Mouse (Mus musculus) NIH3T3 (cell line): ENCODE measurements at regions not wholly inside any gene's neighbourhood (a gene's known extent, or its start where the extent isn't known, plus 50 kb on each side); places are given as distances from the start of the nearest gene placed in this dataset.

Experiments used
- DNase-seq: peaks from one replicate; pipeline ENCODE4 v3.0.0-alpha.2; 2012; ENCODE audit warnings: low read depth

DNA sequence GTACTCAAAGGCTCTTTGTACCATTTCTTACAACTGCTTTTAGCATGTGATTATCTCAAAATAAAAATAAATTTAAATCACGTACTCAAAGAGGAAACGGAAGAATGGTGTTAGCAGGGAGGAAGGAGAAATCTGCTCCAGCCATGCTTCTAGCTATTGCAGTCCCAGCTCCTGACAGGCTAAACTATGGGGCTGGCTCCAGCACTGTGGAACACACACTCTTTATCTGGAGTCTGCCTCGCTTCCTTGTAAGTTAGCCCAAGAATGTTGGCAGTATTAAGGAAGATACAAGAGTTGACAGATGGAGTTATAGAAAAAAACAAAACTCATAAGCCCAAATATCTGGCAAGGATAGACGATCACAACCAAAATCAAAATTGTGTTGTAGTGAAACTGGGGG, 161.5 kb upstream of the AI593442 start:
- DNase-seq: no peak

DNA sequence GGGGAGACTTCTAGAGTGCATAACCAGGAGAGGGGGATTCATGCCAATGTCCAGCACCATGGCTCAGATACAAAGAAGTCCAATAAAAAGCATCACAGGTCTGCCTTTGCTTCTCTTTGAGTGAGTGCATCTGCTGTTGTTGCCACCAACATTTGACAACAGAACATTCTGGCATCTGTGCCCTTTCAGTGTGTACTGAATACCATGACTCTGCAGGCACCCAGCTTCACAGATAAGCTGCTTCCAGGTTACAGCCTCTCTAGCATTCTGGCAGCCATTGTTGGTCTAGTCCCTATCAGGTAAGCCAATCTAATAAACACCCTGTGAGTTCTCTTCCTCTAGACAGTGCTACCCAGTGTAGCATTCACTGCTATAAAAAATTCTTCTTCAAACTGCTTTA, 160.4 kb upstream of the AI593442 start:
- DNase-seq: no peak

DNA sequence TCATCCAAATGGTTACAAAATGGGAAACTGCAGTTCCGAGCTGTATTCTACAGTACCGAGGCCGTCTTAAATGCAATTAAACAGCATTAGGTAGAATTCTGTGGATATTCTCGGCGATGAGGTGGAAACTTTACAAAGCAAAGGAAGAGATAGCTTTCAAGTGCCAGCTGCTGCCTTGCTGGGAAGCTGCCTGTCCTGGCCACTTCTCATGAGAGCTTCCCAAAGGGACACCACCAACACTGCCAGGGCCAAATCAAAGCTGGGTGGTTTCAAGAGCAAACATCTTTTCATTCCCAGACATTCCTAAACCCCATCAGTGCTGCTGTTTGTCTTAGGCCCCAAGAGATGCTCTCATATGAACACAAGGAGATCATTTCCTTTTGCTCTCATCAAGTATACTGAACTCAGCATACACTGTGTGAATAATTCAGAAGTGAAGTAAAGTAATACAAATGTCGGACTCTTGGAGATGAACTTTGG, 156.6 kb upstream of the AI593442 start:
- no peak for DNase-seq

GRCm38 (mm10) chr9:52835481-52836150, 156.0 kb upstream of the AI593442 start:
- no peak for DNase-seq

- no peak for DNase-seq
Observed at GRCm38 (mm10) chr9:52826781-52827180, 147.2 kb upstream of the AI593442 start.

GRCm38 (mm10) chr9:52816309-52816708, 136.7 kb upstream of the AI593442 start:
- DNase-seq: no peak

GRCm38 (mm10) chr9:52802969-52803368, 123.4 kb upstream of the AI593442 start:
- no peak for DNase-seq

DNA sequence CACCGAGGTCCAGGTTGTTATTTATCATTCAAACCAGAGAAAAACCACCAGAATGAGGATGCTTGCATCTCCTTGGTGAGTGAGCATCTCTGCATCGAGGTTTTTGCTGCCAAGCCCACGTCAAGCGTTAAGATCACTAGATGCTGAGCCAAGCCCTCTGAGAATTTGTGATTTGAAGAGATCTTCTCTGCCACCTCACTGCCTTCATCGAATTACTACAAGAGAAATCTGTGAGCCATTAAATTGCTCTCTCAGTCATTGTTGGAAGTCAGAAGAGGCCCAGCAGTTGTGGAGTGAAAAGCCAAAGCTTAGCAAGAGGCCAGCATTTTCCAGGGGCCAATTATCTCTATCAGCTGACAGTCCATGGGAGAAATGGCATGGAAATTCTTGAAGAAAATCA, 122.2 kb upstream of the AI593442 start:
- no peak for DNase-seq

GRCm38 (mm10) chr9:52800476-52800875, 120.9 kb upstream of the AI593442 start:
- DNase-seq: no peak

- DNase-seq: peak; percentile 85
Observed at GRCm38 (mm10) chr9:52792596-52792995, 113.0 kb upstream of the AI593442 start.

- DNase-seq: no peak
Observed at GRCm38 (mm10) chr9:52782520-52782919, 102.9 kb upstream of the AI593442 start.

DNA sequence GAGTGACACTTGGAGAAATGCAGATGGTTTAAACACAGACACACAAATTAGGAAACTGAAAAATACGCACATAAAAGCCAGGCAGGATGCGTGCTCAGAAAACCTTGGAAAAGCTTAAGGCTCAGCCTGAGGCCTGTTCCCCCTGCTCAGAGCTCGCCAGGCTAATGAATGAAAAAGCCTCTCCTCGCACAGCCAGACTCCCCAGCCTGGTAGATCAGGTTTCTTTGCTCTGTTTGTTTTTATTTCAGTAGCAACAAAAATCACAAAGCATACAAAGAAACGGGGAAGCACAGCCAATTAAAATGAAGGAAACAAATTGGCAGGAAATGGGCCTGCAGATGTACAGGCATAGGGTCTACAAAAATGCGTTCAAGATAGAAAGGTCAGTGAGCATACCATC, 97.0 kb upstream of the AI593442 start:
- DNase-seq: no peak

DNA sequence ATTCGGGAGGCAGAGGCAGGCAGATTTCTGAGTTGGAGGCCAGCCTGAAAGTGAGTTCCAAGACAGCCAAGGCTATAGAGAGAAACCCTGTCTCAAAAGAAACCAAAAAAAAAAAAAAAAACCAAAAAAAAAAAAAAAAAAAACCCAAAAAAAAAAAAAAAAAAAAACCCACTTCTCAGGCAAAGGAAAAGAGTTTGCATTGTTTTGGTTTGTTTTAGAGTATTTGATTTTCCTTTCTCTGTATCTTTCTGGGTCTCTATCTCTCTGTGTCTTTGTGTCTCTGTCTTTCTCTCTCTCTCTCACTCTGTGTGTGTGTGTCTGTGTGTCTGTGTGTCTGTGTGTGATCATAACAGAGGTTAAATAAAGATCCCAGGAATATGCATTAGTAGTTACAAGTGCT, 95.7 kb upstream of the AI593442 start:
- DNase-seq: no peak

GRCm38 (mm10) chr9:52768056-52768455, 88.5 kb upstream of the AI593442 start:
- DNase-seq: no peak

GRCm38 (mm10) chr9:52765809-52766208, 86.2 kb upstream of the AI593442 start:
- DNase-seq: no peak

GRCm38 (mm10) chr9:52762836-52763235, 83.3 kb upstream of the AI593442 start:
- no peak for DNase-seq

DNA sequence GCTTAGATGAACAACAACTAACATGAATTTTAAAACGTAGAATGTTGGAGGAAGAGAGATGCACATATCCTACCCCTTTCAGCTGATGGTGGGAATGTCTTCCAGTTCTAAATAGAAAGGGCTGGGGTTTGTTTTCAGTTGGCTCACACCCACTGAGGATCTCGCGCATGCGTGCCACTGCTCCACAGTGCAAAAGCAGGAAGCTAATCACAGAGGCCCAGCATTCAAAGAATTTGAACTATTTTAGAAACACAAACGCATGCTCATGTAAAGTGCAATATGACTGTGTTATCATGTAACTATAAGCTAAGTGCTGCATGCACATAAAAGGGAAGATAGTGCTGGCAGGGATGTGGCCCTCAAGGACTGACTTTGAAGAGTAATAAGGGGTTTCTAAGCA, 81.7 kb upstream of the AI593442 start:
- no peak for DNase-seq

- DNase-seq: no peak
Observed at GRCm38 (mm10) chr9:52748366-52748765, 68.8 kb upstream of the AI593442 start.

DNA sequence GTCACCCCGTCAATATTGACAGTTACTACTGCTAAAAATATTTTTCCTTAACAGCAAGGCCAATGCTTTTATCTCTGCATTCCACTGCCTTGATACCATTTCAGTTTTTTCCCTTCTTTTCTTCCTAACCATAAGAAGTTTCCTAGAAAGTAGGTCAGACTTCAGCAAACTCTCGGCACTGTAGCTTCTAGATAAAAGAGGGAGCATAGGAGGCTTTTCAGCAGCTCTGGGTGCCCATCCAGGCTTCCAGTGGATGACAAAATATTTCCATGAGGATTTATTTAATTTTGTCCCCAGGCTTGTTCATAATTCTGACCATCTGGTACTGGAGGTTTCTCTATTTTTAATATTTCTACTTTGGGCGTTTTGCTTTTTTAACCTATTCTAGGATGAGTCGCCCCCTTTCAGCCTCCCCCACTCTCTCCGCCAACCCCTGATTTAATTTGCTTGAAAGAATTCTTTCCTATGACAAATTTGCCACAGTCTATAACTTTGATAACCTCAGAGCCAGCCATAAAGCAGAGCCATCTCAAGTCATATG, 59.0 kb upstream of the AI593442 start:
- DNase-seq: peak; percentile 32
